Mouse (Mus musculus): ENCODE results near the gene Slc35b1. TPM values are rescaled to one million over a fixed set of nuclear protein-coding genes. Genes with fewer than 3 reads are reported as not detected.

Slc35b1 gene
- total and polyA plus RNA-seq, 3 experiments, result 47.0 to 125 (median 75.1) TPM

DNA sequence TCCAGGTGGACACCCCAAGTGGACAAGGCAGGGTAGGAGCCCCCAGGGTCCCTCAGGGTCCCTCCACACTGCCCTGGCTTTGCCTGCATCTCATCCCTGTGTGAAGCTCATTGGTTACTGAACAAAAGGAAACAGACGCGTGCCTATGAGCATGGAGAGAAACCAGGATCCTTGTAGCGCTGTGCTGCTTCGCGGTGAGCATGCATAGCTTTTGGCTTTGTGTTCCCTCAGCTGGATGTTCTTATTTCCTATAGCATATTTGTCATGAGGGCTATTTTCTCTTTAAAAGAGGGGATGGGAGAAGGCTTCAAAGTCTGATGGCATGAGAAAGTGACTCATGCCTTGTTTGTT is 28.9 kb upstream of the Slc35b1 start:
- Histone ChIP-seq H3K36me3 (replicated peaks in 1 of 2; ENCODE audit: control insufficient read depth in 1 of 2, insufficient read depth in 1 of 2, low read length in 1 of 2) (no peaks in the 10 kb centered on the region), H3K9ac (ENCODE audit: insufficient read depth, low read depth) (no peak overlapping the region), H3K79me2 (replicated peaks; ENCODE audit: control insufficient read depth, extremely low read depth, insufficient read depth, poor library complexity, severe bottlenecking) (no peaks in the 10 kb centered on the region), H3K27ac (ENCODE audit: insufficient read depth, low read depth) (no peak overlapping the region), H3K4me2 (ENCODE audit: insufficient read depth, low read depth, poor library complexity, severe bottlenecking) (no peak overlapping the region), H3K27me3 (replicated peaks) (peaks cover 41% of the 10 kb centered on the region), H3K9me3 (replicated peaks; ENCODE audit: low read length) (no peaks in the 10 kb centered on the region), H3K4me1 (ENCODE audit: control insufficient read depth in 1 of 2, insufficient read depth in 2 of 2) (peaks cover 13 to 19% of the 10 kb centered on the region in 2 experiments), H3K4me3 (replicated peaks in 1 of 3; ENCODE audit: low read depth in 2 of 3, low read length in 2 of 3, poor library complexity in 1 of 3) (no peak overlapping the region)
- in situ Hi-C loops (cut with MboI; ENCODE audit: low pct_ligation_motif_present, low pct_unique_long_range_greater_than_20kb, low sequenced_read_pairs) (no loop called here), dilution Hi-C loops (cut with MboI; ENCODE audit: extremely low pct_ligation_motif_present, extremely low pct_unique_long_range_greater_than_20kb, low sequenced_read_pairs) (no loop called here)
- TF ChIP-seq MXI1 (IDR thresholded peaks at IDR 0.05; ENCODE audit: low read depth, low read length) (no peak), HCFC1 (IDR thresholded peaks at IDR 0.05; ENCODE audit: low read depth, low read length) (no peak), CHD2 (IDR thresholded peaks at IDR 0.05; ENCODE audit: low read length) (no peak), CHD1 (IDR thresholded peaks at IDR 0.05; ENCODE audit: low read depth, low read length) (no peak), RAD21 (IDR thresholded peaks at IDR 0.05; ENCODE audit: low read depth, low read length) (no peak), NRF1 (IDR thresholded peaks at IDR 0.05; ENCODE audit: low read depth, low read length) (no peak), MAX (IDR thresholded peaks at IDR 0.05; ENCODE audit: low read length) (no peak)
- no peak for DNase-seq (ENCODE audit: extremely low read depth)

DNA sequence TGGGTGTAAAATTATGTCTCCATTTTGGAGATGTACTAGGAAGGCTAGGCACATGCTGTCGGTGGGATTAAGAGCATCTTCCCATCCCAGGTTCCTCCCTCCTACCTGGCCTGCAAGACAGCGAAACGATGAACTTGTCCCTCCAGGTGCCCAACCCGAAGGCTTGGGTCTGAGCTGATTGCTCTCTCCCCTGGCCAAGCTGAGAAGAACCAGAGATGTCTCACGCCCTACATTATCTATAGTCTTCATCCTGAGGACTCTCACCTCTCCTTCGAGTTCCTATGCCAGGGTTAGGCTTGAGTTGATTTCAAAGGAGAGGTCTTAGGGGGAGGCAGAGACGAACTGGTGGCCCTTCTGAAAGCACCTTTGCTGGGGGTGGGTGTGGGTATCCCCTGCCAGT is 28.5 kb upstream of the Slc35b1 start:
- no peak for DNase-seq (ENCODE audit: extremely low read depth)
- Histone ChIP-seq H3K79me2 (replicated peaks; ENCODE audit: control insufficient read depth, extremely low read depth, insufficient read depth, poor library complexity, severe bottlenecking) (no peaks in the 10 kb centered on the region), H3K4me2 (ENCODE audit: insufficient read depth, low read depth, poor library complexity, severe bottlenecking) (no peak overlapping the region), H3K27me3 (replicated peaks) (peaks cover 43% of the 10 kb centered on the region), H3K36me3 (replicated peaks in 1 of 2; ENCODE audit: control insufficient read depth in 1 of 2, insufficient read depth in 1 of 2, low read length in 1 of 2) (no peaks in the 10 kb centered on the region), H3K4me3 (replicated peaks in 1 of 3; ENCODE audit: low read depth in 2 of 3, low read length in 2 of 3, poor library complexity in 1 of 3) (no peak overlapping the region), H3K9me3 (replicated peaks; ENCODE audit: low read length) (no peaks in the 10 kb centered on the region), H3K4me1 (ENCODE audit: control insufficient read depth in 1 of 2, insufficient read depth in 2 of 2) (peaks cover 9 to 15% of the 10 kb centered on the region in 2 experiments), H3K9ac (ENCODE audit: insufficient read depth, low read depth) (no peak overlapping the region), H3K27ac (ENCODE audit: insufficient read depth, low read depth) (no peak overlapping the region)
- in situ Hi-C loops (cut with MboI; ENCODE audit: low pct_ligation_motif_present, low pct_unique_long_range_greater_than_20kb, low sequenced_read_pairs), result no loop called here
- dilution Hi-C loops (cut with MboI; ENCODE audit: extremely low pct_ligation_motif_present, extremely low pct_unique_long_range_greater_than_20kb, low sequenced_read_pairs), result no loop called here
- TF ChIP-seq CTCF (conservative IDR thresholded peaks at IDR 0.05 in 1 of 2, IDR thresholded peaks at IDR 0.05 in 1 of 2; ENCODE audit: low read depth in 2 of 2, low read length in 2 of 2), result no peak
- TF ChIP-seq MXI1 (IDR thresholded peaks at IDR 0.05; ENCODE audit: low read depth, low read length), result no peak
- TF ChIP-seq IRF4 (IDR thresholded peaks at IDR 0.05; ENCODE audit: low read depth, low read length), result no peak
- no peak for TF ChIP-seq RAD21 (IDR thresholded peaks at IDR 0.05; ENCODE audit: low read depth, low read length)
- TF ChIP-seq E2F4 (IDR thresholded peaks at IDR 0.05; ENCODE audit: insufficient replicate concordance, low read depth, low read length), result no peak
- no peak for TF ChIP-seq MEF2A (IDR thresholded peaks at IDR 0.05; ENCODE audit: borderline replicate concordance, low read depth, low read length)
- no peak for TF ChIP-seq NELFE (IDR thresholded peaks at IDR 0.05; ENCODE audit: low read depth, low read length)
- no peak for TF ChIP-seq MAZ (IDR thresholded peaks at IDR 0.05; ENCODE audit: low read depth, low read length)
- TF ChIP-seq USF2 (conservative IDR thresholded peaks at IDR 0.05; ENCODE audit: low read depth, low read length), result no peak
- TF ChIP-seq ZC3H11A (IDR thresholded peaks at IDR 0.05; ENCODE audit: low read depth, low read length), result no peak
- TF ChIP-seq ZKSCAN1 (IDR thresholded peaks at IDR 0.05; ENCODE audit: borderline replicate concordance, low read depth, low read length), result no peak
- no peak for TF ChIP-seq ZNF384 (IDR thresholded peaks at IDR 0.05; ENCODE audit: low read depth, low read length)
- TF ChIP-seq CHD1 (IDR thresholded peaks at IDR 0.05; ENCODE audit: low read depth, low read length), result no peak

Measured in CH12.LX (cell line).